Mouse (Mus musculus) hindbrain, embryonic 14.5 days (tissue): ENCODE results near the gene Sec31a. TPM values are rescaled to one million over a fixed set of nuclear protein-coding genes. Genes with fewer than 3 reads are reported as not detected.

ENCODE experiments used
- ATAC-seq: fragments of 200-750 bp; cut with Nextera tagmentation; 2 replicates; pipeline ENCODE4 v1.8.0; 2017; ENCODE audit warnings: moderate number of reproducible peaks, mild to moderate bottlenecking, moderate TSS enrichment, moderate library complexity; ENCODE audit not compliant: low FRiP score
- DNase-seq: peaks from one replicate; pipeline ENCODE4 v3.0.0-alpha.2; 2015; ENCODE audit warnings: low spot score
- H3K27ac ChIP-seq: fragments of 300-500 bp; sonication (generic); 2 replicates; pipeline ENCODE4 v1.5.1; 2014; ENCODE audit warnings: mild to moderate bottlenecking, moderate library complexity
- H3K27me3 ChIP-seq: fragments of 300-500 bp; sonication (generic); 2 replicates; pipeline ENCODE4 v1.6.1; 2014; ENCODE audit warnings: mild to moderate bottlenecking, low read length, mixed read lengths; ENCODE audit not compliant: control insufficient read depth, insufficient read depth
- H3K36me3 ChIP-seq: fragments of 300-500 bp; sonication (generic); replicated peaks from 2 replicates; pipeline ENCODE4 v1.6.1; 2014; ENCODE audit not compliant: control insufficient read depth, insufficient read depth
- H3K4me1 ChIP-seq: fragments of 300-500 bp; sonication (generic); replicated peaks from 2 replicates; pipeline ENCODE4 v1.6.1; 2014; ENCODE audit warnings: antibody characterized with exemption, low read length, mixed read lengths; ENCODE audit not compliant: control insufficient read depth, insufficient read depth
- H3K4me2 ChIP-seq: fragments of 300-500 bp; sonication (generic); replicated peaks from 2 replicates; pipeline ENCODE4 v1.6.1; 2014; ENCODE audit warnings: mild to moderate bottlenecking, moderate library complexity
- H3K4me3 ChIP-seq: fragments of 300-500 bp; sonication (generic); replicated peaks from 2 replicates; pipeline ENCODE4 v1.5.1; 2014; ENCODE audit warnings: mild to moderate bottlenecking, low read length
- H3K9ac ChIP-seq: fragments of 300-500 bp; sonication (generic); 2 replicates; pipeline ENCODE4 v1.6.1; 2014
- H3K9me3 ChIP-seq: fragments of 300-500 bp; sonication (generic); 2 replicates; pipeline ENCODE4 v1.6.1; 2016; ENCODE audit warnings: low read length; ENCODE audit not compliant: control insufficient read depth
- WGBS: fragments of 180-500 bp; shearing (Covaris S2); extraction: QIAGEN DNeasy Blood & Tissue Kit; methylation state at CpG from one replicate; pipeline ENCODE4 v1.1.7; 2014; 5-methylcytosine and 5-hydroxymethylcytosine counted together
- polyA plus RNA-seq: library from polyadenylated mRNA; unstranded; fragments of >200 nt; fragmentation: Nextera tagmentation; extraction: Ambion mirVana; gene quantifications from 2 replicates; pipeline ENCODE4 v1.2.1, GENCODE M21; 2014

The Sec31a gene
- polyA plus RNA-seq, 1 experiment from 2014 or later = 91.0 TPM

GRCm38 (mm10) chr5:100381094-100381493 is 34.9 kb downstream of the Sec31a start:
- Histone ChIP-seq H3K9ac (no peak overlapping the region), H3K27ac (no peak overlapping the region), H3K4me1 (no peaks in the 10 kb centered on the region), H3K36me3 (peaks cover 99% of the 10 kb centered on the region), H3K4me2 (no peak overlapping the region), H3K27me3 (no peaks in the 10 kb centered on the region), H3K9me3 (no peaks in the 10 kb centered on the region), H3K4me3 (no peak overlapping the region)
- ATAC-seq (no peak), DNase-seq (no peak)
- 96% methylated on average over 7 of the region's 7 CpGs for WGBS

- no peaks in the 10 kb centered on the region for H3K4me1 ChIP-seq
- H3K4me2 ChIP-seq = no peak overlapping the region
- no peaks in the 10 kb centered on the region for H3K9me3 ChIP-seq
- no peak overlapping the region for H3K9ac ChIP-seq
- ATAC-seq (no peak), DNase-seq (no peak)
- H3K27me3 ChIP-seq = no peaks in the 10 kb centered on the region
- H3K36me3 ChIP-seq = peaks cover 99% of the 10 kb centered on the region
- no peak overlapping the region for H3K27ac ChIP-seq
- WGBS = 98% methylated on average over 5 of the region's 5 CpGs
- no peak overlapping the region for H3K4me3 ChIP-seq
These were observed 35.8 kb downstream of the Sec31a start for GRCm38 (mm10) chr5:100380277-100380676.

- Histone ChIP-seq H3K4me3 (no peak overlapping the region), H3K4me1 (no peaks in the 10 kb centered on the region), H3K4me2 (no peak overlapping the region), H3K27me3 (no peaks in the 10 kb centered on the region), H3K36me3 (peaks cover 100% of the 10 kb centered on the region), H3K27ac (no peak overlapping the region), H3K9ac (no peak overlapping the region), H3K9me3 (no peaks in the 10 kb centered on the region)
- WGBS = 96% methylated on average over 2 of the region's 2 CpGs
- ATAC-seq (no peak), DNase-seq (no peak)
These were observed 37.1 kb downstream of the Sec31a start for GRCm38 (mm10) chr5:100378981-100379380.

GRCm38 (mm10) chr5:100378211-100378610 is 37.8 kb downstream of the Sec31a start:
- no peaks in the 10 kb centered on the region for H3K4me1 ChIP-seq
- no peak overlapping the region for H3K4me2 ChIP-seq
- H3K9me3 ChIP-seq = no peaks in the 10 kb centered on the region
- H3K4me3 ChIP-seq = no peak overlapping the region
- 97% methylated on average over 5 of the region's 5 CpGs for WGBS
- no peak overlapping the region for H3K9ac ChIP-seq
- ATAC-seq (no peak), DNase-seq (no peak)
- H3K36me3 ChIP-seq = peaks cover 99% of the 10 kb centered on the region
- no peak overlapping the region for H3K27ac ChIP-seq
- no peaks in the 10 kb centered on the region for H3K27me3 ChIP-seq

GRCm38 (mm10) chr5:100377376-100377775 is 38.7 kb downstream of the Sec31a start:
- Histone ChIP-seq H3K4me2 (no peak overlapping the region), H3K9me3 (no peaks in the 10 kb centered on the region), H3K4me1 (no peaks in the 10 kb centered on the region), H3K9ac (no peak overlapping the region), H3K27me3 (no peaks in the 10 kb centered on the region), H3K27ac (no peak overlapping the region), H3K36me3 (peaks cover 99% of the 10 kb centered on the region), H3K4me3 (no peak overlapping the region)
- no peak for ATAC-seq
- no peak for DNase-seq
- WGBS = 74% methylated on average over 2 of the region's 2 CpGs

- WGBS = 93% methylated on average over 2 of the region's 2 CpGs
- DNase-seq (no peak), ATAC-seq (no peak)
- Histone ChIP-seq H3K9ac (no peak overlapping the region), H3K4me1 (no peaks in the 10 kb centered on the region), H3K36me3 (peaks cover 95% of the 10 kb centered on the region), H3K27me3 (no peaks in the 10 kb centered on the region), H3K9me3 (no peaks in the 10 kb centered on the region), H3K27ac (no peak overlapping the region), H3K4me2 (no peak overlapping the region), H3K4me3 (no peak overlapping the region)
These were observed 41.3 kb downstream of the Sec31a start for GRCm38 (mm10) chr5:100374703-100375102.

- Histone ChIP-seq H3K9ac (no peak overlapping the region), H3K36me3 (peaks cover 89% of the 10 kb centered on the region), H3K27ac (no peak overlapping the region), H3K4me2 (no peak overlapping the region), H3K4me1 (no peaks in the 10 kb centered on the region), H3K4me3 (no peak overlapping the region), H3K27me3 (no peaks in the 10 kb centered on the region), H3K9me3 (no peaks in the 10 kb centered on the region)
- DNase-seq (peak; percentile 67), ATAC-seq (peak; percentile 51)
- 56% methylated on average over 5 of the region's 5 CpGs for WGBS
These were observed 42.1 kb downstream of the Sec31a start for GRCm38 (mm10) chr5:100373952-100374351.

- ATAC-seq (no peak), DNase-seq (no peak)
- peaks cover 87% of the 10 kb centered on the region for H3K36me3 ChIP-seq
- WGBS = 79% methylated on average over 1 of the region's 1 CpGs
- no peaks in the 10 kb centered on the region for H3K27me3 ChIP-seq
- H3K27ac ChIP-seq = no peak overlapping the region
- H3K4me3 ChIP-seq = no peak overlapping the region
- H3K9me3 ChIP-seq = no peaks in the 10 kb centered on the region
- H3K4me1 ChIP-seq = no peaks in the 10 kb centered on the region
- no peak overlapping the region for H3K4me2 ChIP-seq
- H3K9ac ChIP-seq = no peak overlapping the region
These were observed 45.1 kb downstream of the Sec31a start for GRCm38 (mm10) chr5:100370919-100371318.

- Histone ChIP-seq H3K27ac (no peak overlapping the region), H3K9me3 (no peaks in the 10 kb centered on the region), H3K4me3 (no peak overlapping the region), H3K4me1 (no peaks in the 10 kb centered on the region), H3K27me3 (no peaks in the 10 kb centered on the region), H3K4me2 (no peak overlapping the region), H3K36me3 (peaks cover 87% of the 10 kb centered on the region), H3K9ac (no peak overlapping the region)
- peak; percentile 59; the same call in 1 of the 2 replicates for ATAC-seq
- 82% methylated on average over 11 of the region's 11 CpGs for WGBS
- DNase-seq = no peak
These were observed 46.1 kb downstream of the Sec31a start for GRCm38 (mm10) chr5:100369825-100370459.

- Histone ChIP-seq H3K9me3 (no peaks in the 10 kb centered on the region), H3K4me2 (no peak overlapping the region), H3K27ac (no peak overlapping the region), H3K4me3 (no peak overlapping the region), H3K4me1 (no peaks in the 10 kb centered on the region), H3K9ac (no peak overlapping the region), H3K36me3 (peaks cover 87% of the 10 kb centered on the region), H3K27me3 (no peaks in the 10 kb centered on the region)
- 95% methylated on average over 6 of the region's 6 CpGs for WGBS
- DNase-seq (no peak), ATAC-seq (no peak)
These were observed 46.9 kb downstream of the Sec31a start for GRCm38 (mm10) chr5:100369093-100369492.
